In the genomic region with DNA sequence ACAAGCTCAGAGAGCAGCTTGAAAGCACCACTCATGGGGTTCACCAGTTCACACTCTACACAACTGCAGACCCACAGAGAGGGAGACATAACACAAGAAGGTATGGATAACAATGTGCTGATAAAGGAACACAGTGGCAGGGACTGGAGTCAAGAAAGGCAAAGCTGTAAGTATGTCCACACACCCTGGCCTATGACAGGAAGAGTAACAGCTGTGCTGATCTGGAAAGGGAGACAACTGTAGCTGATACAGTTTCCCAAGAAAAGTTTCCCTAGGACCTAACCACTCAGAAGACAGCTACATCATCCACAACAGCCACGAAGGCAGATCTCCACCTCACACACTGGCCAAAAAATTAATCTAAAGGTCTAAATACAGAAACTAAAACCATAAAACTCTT, we compare ENCODE assay signal across 18 mouse cellular contexts.
DNase-seq lines count a peak whose midpoint lies in the region; ATAC-seq and TF ChIP-seq lines count a peak whose summit lies in the region.
"Had no signal": no experiment of that assay in that cellular context is flagged by ENCODE, and none has a peak within 500 bp of the region (broad histone marks: within the 10 kb centered on the region; RNA-seq: fewer than 3 reads in every experiment).

No protein-coding gene starts in this region.

- intact Hi-C loops in heart, postnatal 14 days (cut with DNase I) = no loop called here

- H3K36me3 ChIP-seq in heart, embryonic 15.5 days = no peaks in the 10 kb centered on the region
- H3K36me3 ChIP-seq in megakaryocyte, embryonic 14.5 days (replicated peaks; ENCODE audit: low read length) = no peaks in the 10 kb centered on the region
- H3K36me3 ChIP-seq: heart, embryonic 10.5 days; limb, embryonic 12.5 days; liver, embryonic 15.5 days had no signal

- ATAC-seq in heart, embryonic 15.5 days (replicated peaks; ENCODE audit: insufficient number of reproducible peaks, insufficient read depth, low FRiP score, low read depth) = no peak
- ATAC-seq: forebrain, embryonic 16.5 days had no signal

- H3K4me2 ChIP-seq in heart, embryonic 15.5 days = no peak overlapping the region
- H3K4me2 ChIP-seq: embryonic facial prominence, embryonic 13.5 days; limb, embryonic 12.5 days; liver, embryonic 15.5 days; midbrain, embryonic 11.5 days had no signal

- H3K27me3 ChIP-seq in heart, embryonic 15.5 days = no peaks in the 10 kb centered on the region
- peaks cover 2% of the 10 kb centered on the region for H3K27me3 ChIP-seq in megakaryocyte, embryonic 14.5 days (replicated peaks)
- H3K27me3 ChIP-seq: embryonic facial prominence, embryonic 13.5 days; limb, embryonic 12.5 days; liver, embryonic 15.5 days had no signal

- no peak for TF ChIP-seq POLR2A in embryonic fibroblast, embryonic 13.5 days (IDR thresholded peaks at IDR 0.05; ENCODE audit: low read depth, low read length)

- 42% methylated on average over 1 of the region's 1 CpGs for WGBS in heart, embryonic 15.5 days

- no peak for TF ChIP-seq CTCF in embryonic fibroblast, embryonic 13.5 days (IDR thresholded peaks at IDR 0.05; ENCODE audit: borderline replicate concordance, insufficient read depth, low read length)

- no peak overlapping the region for H3K4me3 ChIP-seq in heart, embryonic 15.5 days
- no peak overlapping the region for H3K4me3 ChIP-seq in embryonic fibroblast, embryonic 13.5 days (ENCODE audit: insufficient read depth, low read length)
- peak overlapping the region; percentile 15 for H3K4me3 ChIP-seq in megakaryocyte, embryonic 14.5 days (replicated peaks)
- H3K4me3 ChIP-seq: embryonic facial prominence, embryonic 13.5 days; heart, embryonic 10.5 days; limb, embryonic 12.5 days; liver, embryonic 15.5 days had no signal

- peaks cover 37% of the 10 kb centered on the region for H3K4me1 ChIP-seq in heart, embryonic 15.5 days (replicated peaks)
- H3K4me1 ChIP-seq in embryonic fibroblast, embryonic 13.5 days (ENCODE audit: control insufficient read depth, insufficient read depth, low read length) = peaks cover 7% of the 10 kb centered on the region
- H3K4me1 ChIP-seq in megakaryocyte, embryonic 14.5 days = peaks cover 42% of the 10 kb centered on the region

- H3K9ac ChIP-seq in heart, embryonic 15.5 days = no peak overlapping the region
- H3K9ac ChIP-seq: embryonic facial prominence, embryonic 13.5 days; limb, embryonic 12.5 days; liver, embryonic 15.5 days had no signal

- no peaks in the 10 kb centered on the region for H3K9me3 ChIP-seq in heart, embryonic 15.5 days (replicated peaks)
- H3K9me3 ChIP-seq in megakaryocyte, embryonic 14.5 days = no peaks in the 10 kb centered on the region
- H3K9me3 ChIP-seq: embryonic facial prominence, embryonic 13.5 days; heart, embryonic 10.5 days; limb, embryonic 12.5 days; liver, embryonic 15.5 days had no signal

- DNase-seq in heart, postnatal 14 days = no peak
- DNase-seq in 416B (ENCODE audit: low read depth) (peak; percentile 14), adipocyte (ENCODE audit: low spot score) (no peak)
- DNase-seq in c-Kit-positive CD71-positive TER-119-positive erythroid progenitor cells, embryonic 14.5 days (ENCODE audit: low spot score) = no peak
- DNase-seq: adrenal gland, adult 2 months; cerebellum, adult 9-11 months; heart, postnatal 4 days; kidney, adult 11 months; thymus, postnatal 25 days had no signal

- H3K27ac ChIP-seq in heart, embryonic 15.5 days = peak overlapping the region; percentile 21; the same call in 1 of the 2 replicates
- peak overlapping the region; percentile 50 for H3K27ac ChIP-seq in embryonic fibroblast, embryonic 13.5 days (ENCODE audit: insufficient read depth, low read length)
- H3K27ac ChIP-seq: embryonic facial prominence, embryonic 13.5 days; heart, embryonic 10.5 days; limb, embryonic 12.5 days; liver, embryonic 15.5 days had no signal
